Mouse (Mus musculus): ENCODE measurements around the gene Crim1.
"Not testable (repeated sequence)": the region's sequence is repeated elsewhere in the genome, so short reads cannot be mapped to it uniquely, and the experiment has no call there.

Gene Crim1

GRCm38 (mm10) chr17:78250149-78250938 is 50.3 kb downstream of the Crim1 start:
- DNase-seq (ENCODE audit: low read depth), result no peak

GRCm38 (mm10) chr17:78253587-78253986 is 53.5 kb downstream of the Crim1 start:
- DNase-seq (ENCODE audit: low read depth), result not testable (repeated sequence)

- no peak for DNase-seq (ENCODE audit: low read depth)
These were observed 54.2 kb downstream of the Crim1 start for GRCm38 (mm10) chr17:78254256-78254655.

GRCm38 (mm10) chr17:78255711-78256110 is 55.7 kb downstream of the Crim1 start:
- no peak for DNase-seq (ENCODE audit: low read depth)

GRCm38 (mm10) chr17:78256534-78256933 is 56.5 kb downstream of the Crim1 start:
- no peak for DNase-seq (ENCODE audit: low read depth)

- DNase-seq (ENCODE audit: low read depth), result no peak
These were observed 61.6 kb downstream of the Crim1 start for GRCm38 (mm10) chr17:78261684-78262083.

- no peak for DNase-seq (ENCODE audit: low read depth)
These were observed 64.1 kb downstream of the Crim1 start for GRCm38 (mm10) chr17:78264116-78264515.

- no peak for DNase-seq (ENCODE audit: low read depth)
These were observed 65.1 kb downstream of the Crim1 start for GRCm38 (mm10) chr17:78265135-78265534.

GRCm38 (mm10) chr17:78266271-78266670 is 66.2 kb downstream of the Crim1 start:
- no peak for DNase-seq (ENCODE audit: low read depth)

- no peak for DNase-seq (ENCODE audit: low read depth)
These were observed 68.5 kb downstream of the Crim1 start for GRCm38 (mm10) chr17:78268591-78268990.

- DNase-seq (ENCODE audit: low read depth), result peak; percentile 57
These were observed 69.3 kb downstream of the Crim1 start for GRCm38 (mm10) chr17:78269311-78269710.

- DNase-seq (ENCODE audit: low read depth), result no peak
These were observed 70.0 kb downstream of the Crim1 start for GRCm38 (mm10) chr17:78270019-78270418.

GRCm38 (mm10) chr17:78271731-78272130 is 71.7 kb downstream of the Crim1 start:
- DNase-seq (ENCODE audit: low read depth), result no peak

- DNase-seq (ENCODE audit: low read depth), result no peak
These were observed 72.1 kb downstream of the Crim1 start for GRCm38 (mm10) chr17:78272142-78272541.

- DNase-seq (ENCODE audit: low read depth), result peak; percentile 73
These were observed 72.8 kb downstream of the Crim1 start for GRCm38 (mm10) chr17:78272713-78273483.

- DNase-seq (ENCODE audit: low read depth), result no peak
These were observed 73.8 kb downstream of the Crim1 start for GRCm38 (mm10) chr17:78273875-78274274.

GRCm38 (mm10) chr17:78274609-78275506 is 74.8 kb downstream of the Crim1 start:
- no peak for DNase-seq (ENCODE audit: low read depth)

- peak; percentile 62 for DNase-seq (ENCODE audit: low read depth)
These were observed 75.4 kb downstream of the Crim1 start for GRCm38 (mm10) chr17:78275507-78275813.

- no peak for DNase-seq (ENCODE audit: low read depth)
These were observed 79.1 kb downstream of the Crim1 start for GRCm38 (mm10) chr17:78279191-78279590.

- DNase-seq (ENCODE audit: low read depth), result no peak
These were observed 81.1 kb downstream of the Crim1 start for GRCm38 (mm10) chr17:78280991-78281712.

- DNase-seq (ENCODE audit: low read depth), result no peak
These were observed 83.4 kb downstream of the Crim1 start for GRCm38 (mm10) chr17:78283271-78283992.
